Mouse (Mus musculus): ENCODE results near the gene 6430531B16Rik.

DNA sequence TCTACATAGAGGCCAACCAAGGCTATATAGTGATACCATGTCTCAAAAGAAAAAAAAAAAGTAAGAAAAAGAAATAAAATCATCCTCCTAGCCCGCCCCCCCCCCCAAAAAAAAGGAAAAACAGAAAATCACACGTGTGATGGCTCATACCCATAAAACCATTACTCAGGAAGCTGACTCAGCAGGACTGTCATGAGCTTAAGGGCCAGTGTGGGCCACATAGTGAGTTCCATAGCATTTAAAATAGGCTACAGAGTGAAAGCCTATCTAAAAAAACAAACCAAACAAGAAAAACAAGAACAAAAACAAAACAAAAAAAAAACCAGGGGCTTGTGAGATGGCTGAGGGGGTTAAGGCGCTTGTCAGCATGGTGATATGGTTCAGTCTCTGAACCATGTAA is 2.2 kb upstream of the 6430531B16Rik start:
- TF ChIP-seq CTCF (IDR thresholded peaks at IDR 0.05; ENCODE audit: low read depth) (no peak), EP300 (IDR thresholded peaks at IDR 0.05; ENCODE audit: low read depth) (no peak)
